Mouse (Mus musculus) forebrain, embryonic 15.5 days (tissue): Measurements from ENCODE around the gene Gm20671. TPM values are rescaled to one million over a fixed set of nuclear protein-coding genes. Genes with fewer than 3 reads are reported as not detected.
"Not testable (repeated sequence)": the region's sequence is repeated elsewhere in the genome, so short reads cannot be mapped to it uniquely, and the experiment has no call there.

Experiments used
- ATAC-seq: fragments of 200-750 bp; cut with Nextera tagmentation; replicated peaks from 2 replicates; pipeline ENCODE4 v1.8.0; 2017; ENCODE audit warnings: mild to moderate bottlenecking, moderate TSS enrichment, moderate library complexity
- H3K27ac ChIP-seq: fragments of 300-500 bp; sonication (generic); replicated peaks from 2 replicates; pipeline ENCODE4 v1.5.1; 2015; ENCODE audit warnings: mild to moderate bottlenecking, inconsistent platforms
- H3K27me3 ChIP-seq: fragments of 300-500 bp; sonication (generic); 2 replicates; pipeline ENCODE4 v1.6.1; 2015; ENCODE audit warnings: inconsistent platforms
- H3K36me3 ChIP-seq: fragments of 300-500 bp; sonication (generic); 2 replicates; pipeline ENCODE4 v1.6.1; 2015; ENCODE audit warnings: mild to moderate bottlenecking, inconsistent platforms
- H3K4me1 ChIP-seq: fragments of 300-500 bp; sonication (generic); 2 replicates; pipeline ENCODE4 v1.6.1; 2015; ENCODE audit warnings: inconsistent platforms
- H3K4me2 ChIP-seq: fragments of 300-500 bp; sonication (generic); replicated peaks from 2 replicates; pipeline ENCODE4 v1.6.1; 2015; ENCODE audit warnings: mild to moderate bottlenecking, inconsistent platforms
- H3K4me3 ChIP-seq: fragments of 300-500 bp; sonication (generic); 2 replicates; pipeline ENCODE4 v1.5.1; 2015; ENCODE audit warnings: mild to moderate bottlenecking, inconsistent platforms
- H3K9ac ChIP-seq: fragments of 300-500 bp; sonication (generic); replicated peaks from 2 replicates; pipeline ENCODE4 v1.6.1; 2015; ENCODE audit warnings: mild to moderate bottlenecking, inconsistent platforms
- H3K9me3 ChIP-seq: fragments of 300-500 bp; sonication (generic); 2 replicates; pipeline ENCODE4 v1.6.1; 2016; ENCODE audit warnings: inconsistent platforms
- WGBS: fragments of 180-500 bp; shearing (Covaris S2); methylation state at CpG from one replicate; pipeline ENCODE4 v1.1.7; 2015; ENCODE audit warnings: mixed read lengths; 5-methylcytosine and 5-hydroxymethylcytosine counted together
- polyA plus RNA-seq: library from polyadenylated mRNA; unstranded; fragments of >200 nt; fragmentation: Nextera tagmentation; extraction: Ambion mirVana; gene quantifications from 2 replicates; pipeline ENCODE4 v1.2.1, GENCODE M21; 2015

Gm20671 gene
- polyA plus RNA-seq, 1 experiment from 2014 or later, result not detected

DNA sequence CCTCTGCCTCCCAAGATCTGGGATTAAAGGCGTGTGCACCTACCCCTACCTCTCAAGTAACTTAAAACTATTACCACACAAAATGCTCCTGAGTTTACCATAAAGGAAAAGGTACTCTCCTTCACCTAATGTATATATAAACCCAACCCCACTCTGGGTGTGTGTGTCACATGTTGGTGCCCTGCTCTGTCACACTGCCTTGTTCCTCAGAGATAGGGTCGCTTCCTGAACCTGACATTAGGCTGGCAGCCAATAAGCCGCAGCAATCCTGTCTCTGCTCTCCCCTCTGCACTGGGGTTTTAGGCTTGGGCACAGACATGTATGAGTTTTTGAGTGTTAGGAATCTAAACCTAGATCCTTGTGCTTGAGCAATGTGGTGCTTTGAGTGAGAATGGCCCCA lies 48.7 kb downstream of the Gm20671 start:
- no peak for ATAC-seq

DNA sequence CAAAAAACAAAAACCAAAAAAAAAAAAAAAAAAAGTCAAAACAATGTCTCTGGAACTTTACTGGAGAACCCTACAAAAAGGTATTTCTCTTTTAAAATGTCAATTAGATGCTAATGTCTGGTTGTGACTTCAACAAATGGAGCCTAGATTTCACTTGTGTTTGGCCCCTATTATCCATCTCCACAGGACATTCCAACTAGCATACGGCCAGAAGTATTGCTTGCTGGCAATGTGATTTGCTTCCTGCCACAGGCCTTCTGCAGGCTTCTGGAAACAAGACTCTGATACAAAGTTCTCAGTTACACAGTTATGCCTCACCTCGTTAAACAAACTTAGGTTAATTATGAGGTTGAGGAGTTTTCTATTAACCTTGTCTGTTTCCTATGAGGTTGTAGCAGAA lies 54.5 kb downstream of the Gm20671 start:
- Histone ChIP-seq H3K9me3 (no peaks in the 10 kb centered on the region), H3K4me1 (no peaks in the 10 kb centered on the region), H3K9ac (no peak overlapping the region), H3K4me2 (no peak overlapping the region), H3K36me3 (peaks cover 32% of the 10 kb centered on the region; the same call in 1 of the 2 replicates), H3K27ac (no peak overlapping the region), H3K27me3 (no peaks in the 10 kb centered on the region), H3K4me3 (no peak overlapping the region)
- 47% methylated on average over 2 of the region's 2 CpGs for WGBS
- ATAC-seq, result no peak

More for the DNA sequence above, 48.7 kb downstream of the Gm20671 start:
- 94% methylated on average over 3 of the region's 3 CpGs for WGBS
- H3K4me1 ChIP-seq, result no peaks in the 10 kb centered on the region
- peaks cover 13% of the 10 kb centered on the region; the same call in 1 of the 2 replicates for H3K36me3 ChIP-seq
- H3K4me3 ChIP-seq, result no peak overlapping the region
- no peak overlapping the region for H3K27ac ChIP-seq
- H3K27me3 ChIP-seq, result no peaks in the 10 kb centered on the region
- no peak overlapping the region for H3K9ac ChIP-seq
- no peak overlapping the region for H3K4me2 ChIP-seq
- H3K9me3 ChIP-seq, result no peaks in the 10 kb centered on the region

DNA sequence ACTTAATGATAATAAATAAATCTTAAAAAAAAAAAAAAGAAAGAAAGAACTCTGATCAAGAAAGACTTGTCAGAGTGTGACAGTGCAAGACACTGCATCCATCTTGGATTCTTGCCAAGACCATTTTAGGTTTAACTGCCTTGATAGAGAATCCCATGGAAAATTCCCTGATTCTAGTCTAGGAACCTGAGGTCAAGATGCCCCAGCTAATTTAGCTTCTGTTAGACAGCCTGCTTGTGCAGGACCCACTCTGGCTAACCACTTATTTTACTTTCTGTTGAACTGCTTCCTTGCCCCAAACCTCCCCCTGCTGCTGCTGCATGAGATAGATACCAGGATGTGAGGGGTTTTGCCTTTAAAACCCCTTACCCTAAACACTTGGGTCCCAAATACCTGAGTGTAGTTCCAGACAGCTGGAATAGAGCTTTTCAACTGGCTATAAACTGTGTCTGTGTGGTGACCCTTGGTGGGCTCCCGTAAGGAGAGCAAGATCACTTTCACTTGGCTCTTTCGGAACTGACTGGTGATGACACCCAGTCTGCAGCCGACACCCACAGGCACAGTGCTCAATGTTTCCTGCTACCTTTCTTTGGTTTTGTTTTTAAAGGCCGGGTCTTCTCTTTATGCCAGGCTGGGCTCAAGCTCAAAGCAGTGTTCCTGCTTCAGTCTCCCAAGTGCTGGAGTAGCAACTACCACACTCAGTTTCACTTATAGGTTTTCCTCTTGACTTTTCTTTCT lies 59.1 kb downstream of the Gm20671 start:
- Histone ChIP-seq H3K36me3 (peaks cover 39% of the 10 kb centered on the region), H3K27me3 (no peaks in the 10 kb centered on the region), H3K9me3 (no peaks in the 10 kb centered on the region), H3K9ac (no peak overlapping the region), H3K4me2 (no peak overlapping the region), H3K4me1 (no peaks in the 10 kb centered on the region), H3K4me3 (no peak overlapping the region), H3K27ac (no peak overlapping the region)
- WGBS, result 97% methylated on average over 4 of the region's 4 CpGs
- ATAC-seq, result no peak

DNA sequence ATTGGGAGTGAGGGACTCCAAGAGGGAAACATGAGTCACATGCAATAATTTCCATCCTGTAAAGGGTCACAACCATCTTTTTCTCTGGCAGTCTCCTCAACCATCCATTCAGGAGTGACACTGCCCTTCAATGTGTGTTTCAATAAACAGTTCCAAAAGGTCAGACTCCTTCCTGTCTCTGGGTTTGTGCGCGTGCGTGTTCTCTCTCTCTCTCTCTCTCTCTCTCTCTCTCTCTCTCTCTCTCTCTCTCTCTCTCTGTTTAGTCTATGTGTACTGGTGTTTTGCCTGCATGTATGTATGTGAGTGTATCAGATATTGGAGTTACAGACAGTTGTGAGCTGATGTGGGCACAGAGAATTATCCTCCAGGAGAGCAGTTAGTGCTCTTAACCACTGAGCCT lies 59.9 kb downstream of the Gm20671 start:
- no peak overlapping the region for H3K27ac ChIP-seq
- H3K9me3 ChIP-seq, result no peaks in the 10 kb centered on the region
- WGBS, result 98% methylated on average over 3 of the region's 3 CpGs

DNA sequence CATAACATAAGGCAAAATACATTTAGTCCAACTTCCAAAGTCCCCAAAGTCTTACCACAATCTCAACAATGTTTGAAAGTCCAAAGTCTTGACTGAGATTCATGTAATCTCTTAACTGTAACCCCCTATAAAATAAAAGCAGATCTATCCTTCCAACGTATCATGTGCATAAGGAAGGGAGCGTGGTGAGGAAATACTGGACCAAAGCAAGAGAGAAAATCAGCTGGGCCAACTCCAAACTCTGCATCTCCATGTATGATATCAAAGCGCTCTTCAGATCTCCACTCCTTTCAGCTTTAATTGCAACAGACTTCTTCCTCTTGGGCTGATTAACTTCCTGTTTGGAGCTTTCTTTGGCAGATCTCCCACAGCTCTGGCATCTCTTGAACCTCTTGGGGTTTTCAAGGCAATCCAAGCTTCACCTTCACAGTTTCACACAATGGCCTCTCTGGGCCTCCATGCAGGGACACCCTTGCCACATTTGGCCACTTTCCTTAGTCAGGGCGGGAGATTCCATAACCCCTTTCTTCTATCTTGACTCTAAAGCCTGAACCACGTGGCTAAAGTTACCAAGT lies 65.3 kb downstream of the Gm20671 start:
- Histone ChIP-seq H3K9ac (no peak overlapping the region), H3K9me3 (no peaks in the 10 kb centered on the region), H3K27ac (no peak overlapping the region), H3K4me2 (no peak overlapping the region), H3K4me3 (no peak overlapping the region), H3K4me1 (no peaks in the 10 kb centered on the region), H3K27me3 (no peaks in the 10 kb centered on the region), H3K36me3 (peaks cover 35% of the 10 kb centered on the region)
- ATAC-seq, result no peak
- 90% methylated on average over 5 of the region's 5 CpGs for WGBS

More for the DNA sequence above, 59.9 kb downstream of the Gm20671 start:
- Histone ChIP-seq H3K9ac (no peak overlapping the region), H3K4me1 (no peaks in the 10 kb centered on the region), H3K27me3 (no peaks in the 10 kb centered on the region), H3K4me2 (no peak overlapping the region), H3K4me3 (no peak overlapping the region), H3K36me3 (peaks cover 36% of the 10 kb centered on the region)
- no peak for ATAC-seq

DNA sequence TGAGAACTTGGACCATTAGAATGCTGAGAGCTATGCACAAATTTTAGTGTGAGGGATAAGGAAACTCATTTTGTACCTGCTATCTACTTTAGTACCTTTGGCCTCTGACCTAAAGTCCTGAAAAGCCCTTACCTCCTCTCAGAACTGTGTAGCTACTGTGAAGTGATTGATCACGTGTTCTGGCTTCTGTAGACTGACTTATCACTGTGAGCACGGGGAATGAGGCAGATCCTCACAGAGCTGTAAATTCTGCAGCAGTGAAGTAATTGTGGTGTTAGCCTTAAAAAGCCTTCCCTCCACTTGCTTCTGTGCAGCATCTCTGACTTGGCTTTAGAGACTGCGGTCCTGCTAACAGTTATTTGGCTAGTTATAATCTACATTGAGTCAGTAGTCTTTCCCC lies 66.1 kb downstream of the Gm20671 start:
- Histone ChIP-seq H3K9me3 (no peaks in the 10 kb centered on the region), H3K4me1 (no peaks in the 10 kb centered on the region), H3K4me2 (no peak overlapping the region), H3K27ac (no peak overlapping the region), H3K9ac (no peak overlapping the region), H3K27me3 (no peaks in the 10 kb centered on the region), H3K4me3 (no peak overlapping the region), H3K36me3 (peaks cover 35% of the 10 kb centered on the region)
- ATAC-seq, result no peak
- 95% methylated on average over 3 of the region's 3 CpGs for WGBS

DNA sequence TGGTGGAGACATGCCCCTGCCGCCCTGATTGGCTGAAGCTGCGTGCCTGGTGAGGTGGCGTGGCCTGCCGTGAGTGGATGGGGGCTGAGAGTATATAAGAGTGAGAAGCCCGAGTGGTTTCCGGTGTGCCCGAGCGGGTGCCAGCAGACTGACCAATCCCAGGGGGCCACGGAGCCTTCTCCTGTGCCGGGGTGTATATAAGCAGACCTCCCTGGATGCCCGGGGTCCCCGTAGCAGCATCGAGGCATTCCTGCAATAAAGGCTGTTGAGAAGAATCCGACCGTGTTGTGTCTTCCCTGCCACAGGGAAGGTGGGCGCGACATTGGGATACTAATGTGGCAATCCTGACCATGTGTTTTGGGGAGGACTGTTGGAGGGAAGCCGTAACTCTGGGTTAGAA lies 66.6 kb downstream of the Gm20671 start:
- ATAC-seq, result not testable (repeated sequence)

DNA sequence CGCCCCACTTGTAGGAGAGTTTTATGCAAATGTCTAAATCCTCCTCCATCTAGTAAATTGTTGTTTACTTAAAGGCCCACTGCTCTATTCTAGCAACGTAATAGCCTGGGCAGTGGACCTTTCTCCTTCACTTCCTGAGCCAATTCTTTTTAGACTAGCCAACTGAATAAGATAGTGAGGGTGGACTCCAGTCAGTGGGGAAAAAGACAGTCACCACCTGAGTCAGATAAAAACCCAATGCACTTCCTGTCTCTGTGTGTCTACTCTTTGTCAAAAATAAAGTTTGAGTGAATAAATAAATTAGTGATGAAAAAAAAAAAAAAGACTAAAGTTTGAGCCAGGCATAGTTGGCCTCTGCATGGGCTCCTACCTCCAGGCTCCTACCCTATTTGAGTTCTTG lies 67.2 kb downstream of the Gm20671 start:
- Histone ChIP-seq H3K4me2 (no peak overlapping the region), H3K4me3 (no peak overlapping the region), H3K36me3 (peaks cover 32% of the 10 kb centered on the region), H3K9me3 (no peaks in the 10 kb centered on the region), H3K27ac (no peak overlapping the region), H3K9ac (no peak overlapping the region), H3K27me3 (no peaks in the 10 kb centered on the region), H3K4me1 (no peaks in the 10 kb centered on the region)
- WGBS, result 75% methylated on average over 2 of the region's 2 CpGs
- ATAC-seq, result no peak

More for the DNA sequence above, 66.6 kb downstream of the Gm20671 start:
- H3K9me3 ChIP-seq, H3K27ac ChIP-seq, H3K27me3 ChIP-seq, H3K9ac ChIP-seq, H3K4me1 ChIP-seq, H3K4me3 ChIP-seq, H3K4me2 ChIP-seq: not testable (repeated sequence)
- 97% methylated on average over 18 of the region's 18 CpGs for WGBS
- peaks cover 35% of the 10 kb centered on the region for H3K36me3 ChIP-seq

DNA sequence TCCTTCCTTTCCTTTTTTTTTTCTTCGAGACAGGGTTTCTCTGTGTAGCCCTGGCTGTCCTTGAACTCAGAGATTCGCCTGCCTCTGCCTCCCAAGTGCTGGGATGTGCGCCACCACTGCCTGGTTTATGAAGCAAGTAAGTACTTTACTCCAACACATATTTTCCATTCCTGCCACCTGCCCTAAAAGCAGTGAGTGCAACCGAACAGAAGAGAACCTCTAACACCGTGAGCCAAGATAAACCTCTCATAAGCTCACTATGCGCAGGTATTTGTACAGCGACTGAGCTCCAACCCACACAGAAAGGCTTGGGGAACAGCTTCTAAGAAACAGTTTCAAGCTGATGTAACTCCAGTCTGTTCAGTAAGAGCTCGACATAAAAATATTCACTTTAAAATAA lies 70.8 kb downstream of the Gm20671 start:
- H3K27me3 ChIP-seq, result no peaks in the 10 kb centered on the region
- peaks cover 4% of the 10 kb centered on the region; the same call in 1 of the 2 replicates for H3K36me3 ChIP-seq
- ATAC-seq, result no peak
- H3K4me2 ChIP-seq, result no peak overlapping the region
- H3K9ac ChIP-seq, result no peak overlapping the region
- WGBS, result 96% methylated on average over 8 of the region's 8 CpGs
- no peaks in the 10 kb centered on the region for H3K9me3 ChIP-seq
- peaks cover 5% of the 10 kb centered on the region; the same call in 1 of the 2 replicates for H3K4me1 ChIP-seq
- H3K27ac ChIP-seq, result no peak overlapping the region
- no peak overlapping the region for H3K4me3 ChIP-seq

DNA sequence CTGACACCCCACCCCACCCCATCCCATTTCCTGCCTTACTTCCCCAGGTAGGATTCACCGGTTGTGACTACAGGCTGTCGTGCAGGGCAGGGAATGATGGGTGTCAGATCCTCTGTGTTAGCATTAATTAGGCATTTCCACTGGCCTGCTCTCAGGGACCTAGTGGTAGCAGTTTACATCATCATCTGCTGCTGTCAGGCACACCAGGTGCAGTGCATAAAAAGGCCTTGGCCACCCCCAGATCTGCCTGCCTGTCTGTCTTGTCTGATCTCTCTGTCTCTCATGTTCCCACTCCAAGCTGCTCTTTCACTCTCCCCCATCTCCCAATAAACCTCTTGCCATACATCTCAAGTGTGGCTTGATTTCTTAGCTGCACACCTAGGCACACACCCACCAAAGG lies 75.2 kb downstream of the Gm20671 start:
- H3K9ac ChIP-seq, result no peak overlapping the region
- H3K4me3 ChIP-seq, result no peak overlapping the region
- 31% methylated on average over 2 of the region's 2 CpGs for WGBS
- no peaks in the 10 kb centered on the region for H3K9me3 ChIP-seq
- H3K4me1 ChIP-seq, result peaks cover 5% of the 10 kb centered on the region; the same call in 1 of the 2 replicates
- ATAC-seq, result no peak
- no peaks in the 10 kb centered on the region for H3K36me3 ChIP-seq
- H3K27ac ChIP-seq, result no peak overlapping the region
- H3K4me2 ChIP-seq, result no peak overlapping the region
- H3K27me3 ChIP-seq, result no peaks in the 10 kb centered on the region

DNA sequence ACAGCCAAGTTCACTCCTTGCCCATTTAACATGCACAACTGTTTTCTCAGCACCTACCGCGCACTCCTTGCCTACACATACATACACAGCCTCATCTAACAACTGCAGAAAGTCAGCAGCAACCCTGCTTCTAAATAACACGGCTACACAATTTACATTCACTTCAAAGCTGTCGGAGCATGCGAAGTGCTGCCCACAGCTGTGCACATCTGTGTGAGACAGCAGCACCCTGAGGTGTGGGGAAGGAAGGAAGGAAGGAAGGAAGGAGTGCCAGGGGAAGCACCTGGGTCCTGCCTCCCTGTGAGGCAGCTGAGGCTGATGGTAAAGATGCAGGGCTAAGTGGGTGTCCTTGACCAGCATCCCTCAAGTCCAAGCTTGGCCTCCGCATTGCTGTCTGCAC lies 78.0 kb downstream of the Gm20671 start:
- H3K9ac ChIP-seq, result no peak overlapping the region
- WGBS, result 85% methylated on average over 6 of the region's 6 CpGs
- H3K27ac ChIP-seq, result no peak overlapping the region

DNA sequence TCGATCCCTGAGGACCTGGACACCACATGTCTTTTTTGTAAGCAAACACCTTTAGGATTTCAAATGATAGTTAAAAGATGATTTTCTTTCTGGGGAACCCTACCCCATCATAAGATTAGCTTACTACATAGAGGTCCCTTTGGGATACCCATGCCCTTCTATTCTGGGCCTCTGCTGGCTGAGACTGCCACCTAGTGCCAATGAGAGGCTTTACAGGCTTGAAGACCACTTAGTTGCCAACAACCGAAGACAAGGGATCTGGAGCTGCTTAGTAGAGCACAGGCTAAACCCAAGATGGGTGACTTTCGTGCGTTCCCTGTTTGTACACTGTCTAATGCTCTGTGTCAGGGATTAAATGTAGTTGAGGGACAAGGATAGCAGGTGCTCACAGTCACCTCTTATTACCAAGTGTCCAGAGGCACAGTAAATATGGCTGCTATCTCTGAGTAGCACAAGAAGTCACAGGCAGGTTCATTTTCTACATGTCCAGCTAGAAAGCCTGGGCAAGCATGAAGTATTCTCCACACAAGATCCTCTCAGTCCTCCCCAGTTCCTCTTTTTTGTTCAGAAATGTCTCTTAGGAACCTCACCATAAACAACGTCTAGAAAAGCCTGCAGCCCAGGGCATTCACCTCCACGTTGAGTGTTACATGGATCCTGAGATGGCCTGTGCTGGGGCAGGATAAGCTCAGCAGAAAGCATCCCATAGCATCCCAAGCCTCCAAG lies 79.1 kb downstream of the Gm20671 start:
- H3K9ac ChIP-seq, result no peak overlapping the region
- H3K4me1 ChIP-seq, result peaks cover 8% of the 10 kb centered on the region; the same call in 1 of the 2 replicates
- no peak overlapping the region for H3K4me2 ChIP-seq
- no peak overlapping the region for H3K27ac ChIP-seq
- no peak overlapping the region for H3K4me3 ChIP-seq
- 64% methylated on average over 6 of the region's 6 CpGs for WGBS
- H3K36me3 ChIP-seq, result no peaks in the 10 kb centered on the region
- H3K27me3 ChIP-seq, result no peaks in the 10 kb centered on the region
- no peaks in the 10 kb centered on the region for H3K9me3 ChIP-seq
- ATAC-seq, result 0 out of 2 replicates have a peak, but pooled peaks have one; percentile 56

More for the DNA sequence above, 78.0 kb downstream of the Gm20671 start:
- H3K9me3 ChIP-seq, result no peaks in the 10 kb centered on the region
- H3K4me1 ChIP-seq, result peaks cover 8% of the 10 kb centered on the region; the same call in 1 of the 2 replicates
- H3K4me3 ChIP-seq, result no peak overlapping the region
- H3K36me3 ChIP-seq, result no peaks in the 10 kb centered on the region
- no peak for ATAC-seq
- no peaks in the 10 kb centered on the region for H3K27me3 ChIP-seq
- H3K4me2 ChIP-seq, result no peak overlapping the region
